Mouse (Mus musculus): ENCODE data around the gene Tmem121b.

Tmem121b gene

GRCm38 (mm10) chr6:120492499-120493373 is 871 bp downstream of the Tmem121b start:
- DNase-seq (ENCODE audit: inconsistent ontology term) = peak; percentile 51

DNA sequence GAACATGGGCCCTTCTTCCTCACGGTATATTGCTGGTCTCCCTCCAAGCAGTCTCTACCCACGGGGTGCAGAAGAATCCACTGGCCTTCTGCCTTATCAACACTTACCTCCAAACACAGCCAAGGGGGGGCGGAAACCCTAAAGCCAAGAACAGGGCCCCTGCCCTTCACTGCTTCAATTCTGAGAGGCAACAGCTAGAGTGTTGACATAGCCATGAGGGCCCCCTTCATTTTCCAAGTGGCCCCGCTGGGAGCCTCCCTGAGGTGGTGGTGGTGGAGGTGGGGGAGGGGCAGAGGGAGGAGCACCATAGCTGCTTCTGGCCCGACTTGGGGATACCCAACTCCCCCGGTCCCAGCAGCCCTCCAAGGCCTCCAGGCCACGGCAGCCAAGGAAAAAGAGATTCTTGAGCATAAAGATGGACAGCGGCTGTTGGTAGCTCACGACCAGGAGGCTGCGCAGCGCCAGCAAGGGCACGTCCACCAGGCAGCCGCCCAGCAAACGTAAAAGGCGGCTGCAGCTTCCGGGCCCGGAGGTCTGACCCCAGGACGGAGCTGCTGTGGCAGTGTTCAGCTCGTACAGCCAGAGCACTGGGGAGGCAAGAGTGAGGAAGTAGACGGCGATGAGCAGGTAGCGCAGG is 1.6 kb downstream of the Tmem121b start:
- DNase-seq (ENCODE audit: inconsistent ontology term) = no peak

GRCm38 (mm10) chr6:120491064-120491463 is 2.5 kb downstream of the Tmem121b start:
- no peak for DNase-seq (ENCODE audit: inconsistent ontology term)

DNA sequence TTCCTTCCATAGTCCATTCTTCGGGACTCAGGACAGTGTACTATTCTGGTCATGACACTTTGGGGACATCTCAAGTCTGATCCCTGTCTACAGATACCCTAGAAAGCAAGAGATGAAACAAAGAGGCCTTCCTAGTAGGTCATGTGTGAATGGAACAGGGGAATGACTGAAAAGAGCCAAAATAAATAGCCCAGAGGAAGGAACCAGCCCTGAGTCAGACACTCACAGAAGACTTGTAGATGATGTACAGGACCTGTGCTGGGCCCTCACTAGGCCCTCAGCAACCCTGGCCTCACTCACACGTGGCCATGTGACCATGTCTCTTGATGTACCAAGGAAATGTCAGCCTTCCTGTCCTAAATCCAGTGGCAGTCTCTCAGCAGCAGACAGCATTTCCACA is 4.1 kb downstream of the Tmem121b start:
- no peak for DNase-seq (ENCODE audit: inconsistent ontology term)

DNA sequence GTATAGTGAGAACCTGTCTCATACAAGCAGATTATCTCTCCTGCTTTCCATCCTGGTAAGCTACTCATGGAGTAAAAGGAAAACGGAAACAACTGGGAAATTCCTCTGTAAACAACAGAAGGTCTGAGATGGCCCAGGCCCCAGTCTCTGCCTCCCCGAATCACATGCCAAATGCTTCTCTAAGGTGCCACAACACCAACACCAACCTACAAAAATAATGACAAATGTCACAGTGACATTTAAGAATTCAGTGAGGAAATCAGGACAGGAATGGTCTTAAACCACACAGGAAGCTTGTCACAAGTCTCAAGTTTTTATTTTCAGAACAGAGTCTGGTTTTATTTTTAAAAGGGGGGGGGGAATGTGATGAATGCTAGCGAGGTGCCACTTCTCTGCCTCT is 5.0 kb downstream of the Tmem121b start:
- DNase-seq (ENCODE audit: inconsistent ontology term) = no peak

DNA sequence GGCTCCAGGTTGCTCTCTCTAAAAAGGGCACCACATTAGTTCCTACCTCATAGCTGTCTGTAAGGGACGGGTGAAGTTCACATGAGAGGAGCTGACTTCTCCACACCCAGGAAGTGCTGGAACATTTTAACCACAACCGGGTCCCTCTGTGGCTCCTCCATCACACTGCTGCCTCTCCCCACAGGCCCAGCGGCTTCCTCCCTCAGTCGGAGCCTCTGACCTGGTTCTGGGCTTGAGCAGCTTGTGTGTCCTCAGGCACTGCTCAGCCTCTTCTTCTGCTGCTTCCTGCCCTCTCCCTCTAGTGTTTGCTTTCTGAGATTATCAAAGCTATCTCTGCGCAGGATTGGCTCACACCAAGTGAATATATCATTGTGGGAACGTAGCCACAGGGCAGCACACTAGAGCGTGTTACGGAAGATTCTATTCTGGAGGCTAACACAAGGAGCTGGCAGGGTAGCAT is 7.5 kb downstream of the Tmem121b start:
- DNase-seq (ENCODE audit: inconsistent ontology term) = no peak

- no peak for DNase-seq (ENCODE audit: inconsistent ontology term)
These were observed 8.6 kb downstream of the Tmem121b start for GRCm38 (mm10) chr6:120485038-120485437.

- DNase-seq (ENCODE audit: inconsistent ontology term) = peak; percentile 34
These were observed 10.4 kb downstream of the Tmem121b start for GRCm38 (mm10) chr6:120483211-120483626.

- peak; percentile 73 for DNase-seq (ENCODE audit: inconsistent ontology term)
These were observed 10.9 kb downstream of the Tmem121b start for GRCm38 (mm10) chr6:120482756-120483155.

- no peak for DNase-seq (ENCODE audit: inconsistent ontology term)
These were observed 11.6 kb downstream of the Tmem121b start for GRCm38 (mm10) chr6:120482021-120482420.

GRCm38 (mm10) chr6:120481538-120481937 is 12.1 kb downstream of the Tmem121b start:
- DNase-seq (ENCODE audit: inconsistent ontology term) = no peak

- DNase-seq (ENCODE audit: inconsistent ontology term) = no peak
These were observed 13.2 kb downstream of the Tmem121b start for GRCm38 (mm10) chr6:120480361-120480760.

- no peak for DNase-seq (ENCODE audit: inconsistent ontology term)
These were observed 14.3 kb downstream of the Tmem121b start for GRCm38 (mm10) chr6:120479302-120479701.

DNA sequence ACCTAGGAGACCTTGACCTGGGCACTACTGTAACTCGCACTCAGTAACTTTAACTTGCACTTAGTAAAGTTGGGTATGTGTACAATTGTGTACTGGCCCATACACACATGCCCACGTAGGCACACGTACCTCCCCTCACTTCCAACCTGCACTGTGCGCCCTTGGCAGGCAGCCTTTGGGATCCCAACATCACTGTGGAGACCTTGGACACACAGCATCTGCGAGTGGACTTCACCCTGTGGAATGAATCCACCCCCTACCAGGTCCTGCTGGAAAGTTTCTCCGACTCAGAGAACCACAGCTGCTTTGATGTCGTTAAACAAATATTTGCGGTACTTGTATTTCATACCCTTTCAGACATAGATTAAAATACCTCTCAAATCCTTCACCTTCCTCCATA is 18.3 kb downstream of the Tmem121b start:
- no peak for DNase-seq (ENCODE audit: inconsistent ontology term)

GRCm38 (mm10) chr6:120473427-120473826 is 20.2 kb downstream of the Tmem121b start:
- DNase-seq (ENCODE audit: inconsistent ontology term) = no peak

DNA sequence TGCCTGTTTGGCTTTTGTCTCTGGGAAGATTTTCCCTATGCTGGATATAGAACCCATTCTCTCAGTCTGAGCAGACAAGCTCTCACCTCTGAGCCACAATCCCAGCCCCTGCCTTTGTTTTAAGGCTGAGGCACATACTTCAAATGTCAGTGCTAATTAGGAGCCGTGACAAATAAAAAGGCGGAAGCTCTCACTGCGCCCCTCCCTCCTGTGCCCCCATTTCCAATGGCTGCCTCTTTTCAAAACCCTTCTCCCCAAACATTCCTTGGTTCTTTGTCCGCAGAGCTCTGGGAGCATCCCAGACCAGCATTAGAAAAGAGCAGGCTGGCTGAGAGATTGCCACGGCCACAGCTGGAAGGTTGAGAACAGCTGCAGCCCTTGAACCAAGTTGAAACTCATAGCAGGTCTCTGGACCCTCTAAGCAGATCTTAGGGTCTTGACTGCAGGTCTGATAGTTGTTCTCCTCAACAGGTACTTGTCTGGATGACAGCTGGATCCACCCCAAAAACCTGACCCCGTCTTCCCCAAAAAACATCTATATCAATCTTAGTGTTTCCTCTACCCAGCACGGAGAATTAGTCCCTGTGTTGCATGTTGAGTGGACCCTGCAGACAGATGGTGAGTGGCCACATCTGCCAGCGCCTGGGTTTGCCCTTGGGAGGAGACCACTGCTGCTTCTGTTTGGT is 21.0 kb downstream of the Tmem121b start:
- peak; percentile 87 for DNase-seq (ENCODE audit: inconsistent ontology term)

GRCm38 (mm10) chr6:120471991-120472441 is 21.6 kb downstream of the Tmem121b start:
- no peak for DNase-seq (ENCODE audit: inconsistent ontology term)

GRCm38 (mm10) chr6:120470666-120471065 is 22.9 kb downstream of the Tmem121b start:
- peak; percentile 78 for DNase-seq (ENCODE audit: inconsistent ontology term)

DNA sequence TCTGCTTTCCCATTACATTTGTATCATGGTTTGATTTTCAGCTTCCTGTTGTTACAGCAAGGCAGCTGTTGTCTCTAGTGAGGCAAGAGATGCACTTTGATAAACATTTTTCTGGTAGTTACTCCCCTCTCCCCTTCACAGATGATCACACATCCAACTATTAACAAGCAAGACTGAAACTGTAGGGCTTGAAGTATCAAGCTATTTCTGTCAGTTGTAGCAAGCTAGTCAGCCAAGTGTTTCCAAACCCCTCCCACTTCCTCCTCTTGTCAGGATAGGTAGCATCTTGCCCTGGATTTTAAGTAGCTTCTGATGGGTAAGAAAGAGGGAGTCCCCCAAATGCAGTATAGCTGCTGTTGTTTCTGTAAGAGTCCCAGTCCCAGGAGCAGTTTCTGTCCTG is 23.8 kb downstream of the Tmem121b start:
- no peak for DNase-seq (ENCODE audit: inconsistent ontology term)

DNA sequence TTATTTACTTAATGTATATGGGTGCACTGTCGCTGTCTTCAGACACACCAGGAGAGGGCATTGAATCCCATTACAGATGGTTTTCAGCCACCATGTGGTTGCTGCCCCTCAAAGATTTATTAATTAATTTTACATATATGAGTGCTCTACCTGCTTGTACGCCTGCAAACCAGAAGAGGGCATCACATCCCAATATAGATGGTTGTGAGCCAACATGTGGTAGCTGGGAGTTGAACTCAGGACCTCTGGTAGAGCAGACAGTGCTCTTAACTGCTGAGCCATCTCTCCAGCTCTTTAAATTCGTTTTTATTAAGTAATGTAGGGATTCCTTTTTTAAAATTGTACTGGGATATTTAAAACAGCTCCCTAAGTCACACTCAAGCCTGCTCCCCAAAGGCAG is 24.3 kb downstream of the Tmem121b start:
- DNase-seq (ENCODE audit: inconsistent ontology term) = no peak

GRCm38 (mm10) chr6:120468259-120468658 is 25.3 kb downstream of the Tmem121b start:
- no peak for DNase-seq (ENCODE audit: inconsistent ontology term)

DNA sequence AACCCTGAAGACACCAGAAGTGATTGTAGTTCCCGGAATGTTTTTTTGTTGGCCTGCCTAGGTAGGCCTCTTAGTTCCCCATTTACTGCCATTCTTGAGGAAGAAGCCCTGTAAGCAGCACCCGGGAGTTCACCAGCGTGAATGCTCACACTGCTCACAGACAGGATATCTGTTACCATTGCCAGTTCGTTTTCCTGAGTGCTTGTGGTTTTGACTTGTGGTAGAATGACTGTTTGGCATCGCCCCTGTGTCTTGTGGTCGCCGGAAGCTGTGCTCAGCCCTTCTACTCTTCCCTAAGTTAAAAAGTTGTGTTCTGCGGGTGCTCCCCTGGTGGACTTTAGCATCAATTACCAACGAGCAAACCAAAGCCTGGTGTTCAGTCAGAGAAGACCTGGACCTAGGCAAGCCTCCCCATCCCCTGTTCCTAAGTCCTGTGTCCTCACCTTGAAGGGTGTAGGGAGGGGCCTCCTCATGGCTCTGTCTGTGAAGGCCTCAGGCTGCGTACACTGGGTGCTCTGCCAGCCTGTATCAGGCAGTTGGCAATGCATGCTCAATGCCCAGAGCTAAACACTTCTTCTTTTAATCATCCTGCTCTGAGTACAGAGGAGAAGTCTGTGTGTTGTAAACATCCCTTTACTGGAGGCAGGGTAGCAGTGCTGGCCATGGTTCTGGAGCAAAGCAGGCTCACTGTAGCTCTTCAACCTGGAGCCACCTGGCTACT is 26.8 kb downstream of the Tmem121b start:
- no peak for DNase-seq (ENCODE audit: inconsistent ontology term)
